Mouse (Mus musculus) gastrocnemius, adult 8-10 months (tissue): ENCODE measurements around the gene Ppp1r14c. TPM values are rescaled to one million over a fixed set of nuclear protein-coding genes. Genes with fewer than 3 reads are reported as not detected.

ENCODE experiments used
- DNase-seq, 2 experiments: peaks; one replicate each; pipeline ENCODE4 v3.0.0; 2022; ENCODE audit warnings: low spot score in 2 of 2
- total RNA-seq, 4 experiments: library from RNA; stranded (reverse); gene quantifications; 2 replicates each; pipeline ENCODE4 v1.2.4; 2022

Gene Ppp1r14c
- total RNA-seq: 10 to 100 TPM; 66.7 to 86.3 (median 77.8) TPM

DNA sequence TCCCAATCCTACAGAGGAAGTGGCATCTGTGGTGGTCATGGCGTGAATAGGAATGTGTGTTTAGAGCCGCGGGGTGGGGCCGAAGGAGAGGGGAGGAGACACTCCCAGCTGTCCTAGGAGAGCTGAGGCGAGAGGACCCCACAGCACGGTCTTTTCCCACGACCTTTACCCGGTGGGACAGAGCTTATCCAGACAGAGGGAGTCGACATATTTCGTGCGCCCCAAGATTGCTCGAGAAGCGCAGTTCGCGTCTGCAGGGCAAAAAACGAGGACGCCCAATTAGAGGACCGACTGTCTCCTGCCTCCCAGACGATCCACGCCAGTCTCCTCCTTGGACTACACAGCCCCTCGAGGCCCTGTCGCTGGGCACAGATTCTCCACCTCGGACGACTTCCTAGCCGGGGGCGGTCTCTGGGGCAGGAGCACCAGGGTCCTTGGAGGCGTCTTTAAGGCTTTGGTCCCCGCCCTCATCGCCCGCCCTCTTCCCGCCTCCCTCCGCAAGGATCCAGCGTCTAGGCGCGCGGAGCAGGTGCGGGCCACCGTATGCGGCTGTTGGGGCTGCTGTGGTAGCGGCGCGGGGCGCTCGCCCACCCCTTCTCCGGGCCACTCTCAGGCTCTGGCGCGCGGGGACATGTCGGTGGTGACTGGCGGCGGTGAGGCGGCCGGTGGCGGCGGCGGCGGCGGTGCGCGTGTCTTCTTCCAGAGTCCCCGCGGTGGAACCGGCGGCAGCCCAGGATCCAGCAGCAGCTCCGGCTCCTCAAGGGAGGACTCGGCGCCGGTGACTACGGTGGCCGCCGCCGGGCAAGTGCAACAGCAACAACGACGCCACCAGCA is at the start of gene Ppp1r14c:
Gene Ppp1r14c (plus strand): TSS at position 22 of the 834 bp plus-strand sequence.
- DNase-seq: peak; percentile 5 to 33

- DNase-seq: no peak
These were observed 44.5 kb upstream of the Ppp1r14c start for GRCm38 (mm10) chr10:3321406-3321805.

DNA sequence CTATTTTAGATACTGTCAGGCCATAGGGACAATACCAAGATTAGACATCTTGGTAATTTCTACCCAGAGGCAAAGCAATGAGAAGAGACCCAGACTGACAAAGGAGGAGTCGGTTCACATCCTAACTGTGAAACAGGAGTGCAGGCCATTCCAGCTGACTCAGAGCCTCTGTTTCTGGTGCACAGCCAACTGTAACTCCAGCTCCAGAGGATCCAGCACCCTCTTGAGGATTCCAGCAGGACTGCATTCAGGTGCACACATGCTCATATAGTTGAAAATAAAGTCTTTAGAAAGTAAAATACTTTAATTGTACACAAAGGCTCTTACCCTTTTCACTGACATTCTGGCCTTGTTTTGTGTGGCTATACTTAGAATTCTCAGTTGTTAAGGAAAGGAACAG is 40.4 kb upstream of the Ppp1r14c start:
- peak in 1 of 2 experiments; percentile 5 for DNase-seq

- peak; percentile 36 to 50 for DNase-seq
These were observed 33.0 kb upstream of the Ppp1r14c start for GRCm38 (mm10) chr10:3332880-3333279.

DNA sequence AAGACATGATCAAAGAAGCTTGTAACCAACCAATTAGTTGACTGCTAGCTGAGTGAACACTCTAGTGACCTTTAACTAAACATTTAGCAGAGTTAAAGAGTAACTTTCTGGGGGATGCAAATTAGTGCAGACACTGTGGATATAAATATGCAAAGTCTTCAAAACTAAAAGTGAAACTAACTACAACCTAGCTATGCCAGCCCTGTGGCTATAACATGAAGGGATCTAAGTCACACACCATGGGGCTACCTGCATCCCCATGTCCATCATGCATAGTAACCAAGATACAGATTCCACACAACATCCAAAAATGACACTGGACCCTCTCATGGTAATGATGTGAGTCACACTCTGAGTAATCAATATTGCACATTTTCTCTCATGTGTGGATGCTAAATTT is 31.3 kb upstream of the Ppp1r14c start:
- no peak for DNase-seq

GRCm38 (mm10) chr10:3336729-3337329 is 29.0 kb upstream of the Ppp1r14c start:
- peak; percentile 35 to 36 for DNase-seq

DNA sequence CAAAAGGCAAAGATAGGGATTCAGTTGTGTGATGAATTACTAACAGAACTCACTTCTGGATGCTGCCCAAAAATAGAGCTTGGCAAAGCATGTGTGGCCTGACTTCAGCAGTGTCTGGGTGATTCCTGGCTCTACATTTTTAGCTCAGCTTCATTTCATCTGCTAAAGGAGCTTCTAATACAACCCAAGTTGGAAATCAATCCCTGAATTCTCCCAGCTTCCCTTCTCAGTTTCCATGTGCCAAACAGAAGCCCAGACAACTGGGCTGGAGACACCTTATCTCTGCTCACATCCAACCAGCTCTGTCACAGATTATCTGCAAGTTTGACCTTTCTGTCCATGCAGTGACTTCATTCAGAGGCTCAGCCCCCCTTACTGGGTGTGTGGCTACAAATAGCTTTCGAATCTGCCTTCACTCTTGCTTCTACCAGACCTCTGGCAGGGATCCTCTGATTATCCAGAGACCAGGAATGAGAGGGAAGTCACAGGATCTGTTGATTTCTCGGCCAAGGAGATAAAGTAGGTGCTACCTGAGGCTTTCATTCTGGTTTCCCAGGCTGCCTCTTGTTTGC is 28.4 kb upstream of the Ppp1r14c start:
- peak; percentile 15 to 34 for DNase-seq

DNA sequence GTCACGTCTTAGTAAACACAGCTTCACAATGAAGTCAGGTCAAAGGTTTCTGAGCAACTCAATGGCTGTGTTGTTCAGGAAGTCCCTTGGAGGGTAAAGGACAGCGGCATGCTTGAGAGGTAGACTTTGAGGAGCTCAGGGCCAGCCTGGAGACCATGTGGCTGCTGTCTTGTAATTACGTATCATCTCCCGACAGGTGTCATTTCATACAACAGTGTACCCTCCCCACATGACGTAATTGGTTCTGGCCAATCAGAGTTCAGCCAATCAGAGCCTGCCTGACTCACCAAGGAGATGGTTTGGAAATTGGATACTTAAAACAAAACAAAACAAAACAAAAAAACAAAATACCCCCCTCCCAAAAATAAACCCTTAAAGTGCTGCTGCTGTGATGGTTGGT is 20.2 kb upstream of the Ppp1r14c start:
- DNase-seq: no peak

DNA sequence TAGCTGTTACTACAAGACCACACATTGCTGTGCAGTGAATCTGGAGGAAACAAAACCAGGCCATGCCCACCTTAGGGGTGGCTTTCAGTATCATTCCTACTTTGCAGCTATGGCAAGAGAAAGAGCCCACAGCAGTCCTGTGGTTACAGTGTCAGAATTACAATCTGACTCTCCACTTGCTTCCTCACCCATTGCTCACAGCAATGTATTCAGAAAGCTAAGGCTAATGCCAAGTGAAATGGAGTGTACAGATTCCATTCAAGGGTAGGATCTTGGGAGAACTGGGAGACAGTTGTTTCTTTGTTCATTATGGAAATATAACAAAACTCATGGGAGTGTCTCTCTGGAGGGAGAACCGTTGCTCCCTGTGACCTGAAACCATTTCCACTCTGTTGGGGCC is 6.3 kb upstream of the Ppp1r14c start:
- DNase-seq: no peak

DNA sequence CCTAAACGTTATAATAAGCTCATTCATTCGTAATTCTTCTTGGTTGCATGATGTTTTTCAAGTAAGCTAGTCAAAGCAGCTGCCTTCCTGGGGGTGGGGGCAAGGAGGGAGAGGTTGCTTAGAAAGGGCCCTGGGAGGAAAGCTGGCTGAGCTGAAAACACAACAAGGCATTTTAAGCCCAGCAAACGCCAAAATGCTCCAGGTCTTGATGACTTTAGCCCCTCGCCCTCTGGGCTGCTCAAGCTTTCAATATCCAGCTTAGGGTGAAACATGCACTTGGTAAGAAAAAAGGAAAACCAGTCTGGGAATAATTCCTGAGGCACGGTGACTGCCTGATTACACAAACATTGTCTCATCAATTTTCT is 204 bp upstream of the Ppp1r14c start:
- no peak for DNase-seq

DNA sequence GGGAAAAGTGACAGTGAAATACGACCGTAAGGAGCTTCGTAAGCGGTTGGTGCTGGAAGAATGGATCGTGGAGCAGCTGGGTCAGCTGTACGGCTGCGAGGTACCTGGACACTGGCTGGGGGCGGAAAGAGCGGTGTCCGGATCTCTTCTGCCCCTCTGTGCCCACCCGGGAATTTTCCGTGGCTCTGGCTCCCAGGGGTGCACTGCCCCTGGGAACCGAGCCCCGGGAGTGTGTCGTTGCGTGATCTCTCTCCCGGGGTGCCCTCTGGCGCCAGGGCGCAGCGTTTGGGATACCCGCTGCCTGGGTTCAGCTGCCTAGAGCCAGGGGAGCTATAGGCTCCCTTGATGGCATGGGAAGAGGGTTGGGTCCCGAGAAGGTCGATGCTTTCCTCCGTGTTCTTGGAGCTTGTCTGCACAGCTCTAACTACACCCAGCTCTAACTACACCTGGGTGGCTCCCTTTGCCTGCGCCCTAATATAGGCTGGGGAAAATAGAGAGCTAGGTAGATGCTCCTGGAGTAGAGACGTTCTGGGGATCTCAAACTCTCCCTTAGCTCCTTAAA is 1.1 kb downstream of the Ppp1r14c start:
- peak; percentile 21 to 30 for DNase-seq

GRCm38 (mm10) chr10:3367440-3367839 is 1.6 kb downstream of the Ppp1r14c start:
- no peak for DNase-seq

DNA sequence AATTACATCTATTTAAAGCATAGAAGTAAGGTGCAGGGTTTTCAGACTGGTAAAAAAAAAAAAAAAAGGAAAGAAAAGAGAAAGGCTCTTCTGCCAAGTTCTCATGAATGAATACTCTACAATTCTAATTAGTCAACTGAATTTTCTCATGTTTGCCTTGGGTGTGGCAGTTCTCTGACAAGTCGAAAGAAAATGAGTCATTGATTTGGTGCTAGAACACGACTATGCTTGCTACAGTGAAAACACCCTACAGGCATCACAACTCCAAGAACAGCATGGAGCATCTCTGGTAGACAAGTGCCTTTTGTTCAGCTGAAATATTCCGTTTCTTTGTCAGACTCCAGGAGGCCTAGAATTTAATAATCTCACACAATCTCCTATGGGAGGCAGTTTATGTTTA is 17.3 kb downstream of the Ppp1r14c start:
- no peak for DNase-seq

DNA sequence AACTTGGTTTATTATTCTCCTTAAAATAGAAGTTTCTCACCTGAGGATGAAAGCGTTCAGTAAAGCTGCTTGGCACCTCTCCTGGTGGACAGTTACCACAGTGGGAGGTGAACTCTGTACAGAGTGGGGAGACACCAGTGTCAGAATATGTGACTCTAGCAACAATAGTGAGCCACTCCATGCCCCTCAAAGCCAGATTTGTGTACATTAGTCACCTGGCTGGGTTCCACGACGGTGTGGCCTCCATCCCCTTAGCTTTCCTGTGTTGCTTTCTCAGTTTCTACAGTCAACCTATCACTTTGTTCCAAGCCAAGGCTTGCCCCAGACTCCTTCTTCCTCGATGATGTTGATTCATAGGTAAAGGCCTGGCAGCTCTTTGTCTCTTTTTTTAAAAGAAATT is 26.4 kb downstream of the Ppp1r14c start:
- DNase-seq: no peak

DNA sequence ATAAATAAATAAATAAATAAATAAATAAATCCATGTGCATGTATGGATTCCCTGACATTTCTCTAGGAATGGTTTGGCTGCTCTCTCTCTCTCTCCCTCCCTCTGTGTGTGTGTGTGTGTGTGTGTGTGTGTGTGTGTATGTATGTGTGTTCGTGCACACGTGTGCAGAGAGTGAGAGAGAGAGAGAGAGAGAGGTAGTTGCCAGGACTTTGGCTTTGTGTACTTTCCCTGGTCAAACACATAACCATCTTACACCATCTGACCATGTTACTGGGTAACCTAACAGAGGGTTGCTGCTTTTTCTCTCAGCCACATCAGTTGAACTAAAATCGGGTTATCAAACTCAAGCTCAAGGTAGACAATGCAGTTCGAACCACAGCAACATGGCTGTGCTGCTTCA is 27.7 kb downstream of the Ppp1r14c start:
- DNase-seq: no peak

DNA sequence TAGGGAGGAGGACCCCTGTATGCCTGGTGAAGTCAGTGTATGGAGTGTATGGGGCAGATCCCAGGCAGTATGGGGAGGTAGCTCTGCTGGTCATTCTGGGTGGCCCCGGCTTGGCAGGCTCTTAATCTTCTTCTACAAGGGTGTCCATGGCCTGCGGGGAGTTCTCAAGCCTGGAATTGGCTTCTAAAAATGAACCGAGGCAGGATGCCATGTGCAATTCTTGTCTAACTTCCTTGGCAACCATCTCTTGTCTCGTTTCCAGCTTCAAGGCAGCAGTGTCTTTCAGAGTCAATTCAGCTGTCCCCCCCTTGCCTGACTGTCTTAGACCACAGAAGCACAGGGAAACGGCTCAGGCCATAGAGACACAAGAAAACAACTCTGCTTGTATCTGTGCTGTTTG is 28.3 kb downstream of the Ppp1r14c start:
- peak; percentile 50 to 76 for DNase-seq

DNA sequence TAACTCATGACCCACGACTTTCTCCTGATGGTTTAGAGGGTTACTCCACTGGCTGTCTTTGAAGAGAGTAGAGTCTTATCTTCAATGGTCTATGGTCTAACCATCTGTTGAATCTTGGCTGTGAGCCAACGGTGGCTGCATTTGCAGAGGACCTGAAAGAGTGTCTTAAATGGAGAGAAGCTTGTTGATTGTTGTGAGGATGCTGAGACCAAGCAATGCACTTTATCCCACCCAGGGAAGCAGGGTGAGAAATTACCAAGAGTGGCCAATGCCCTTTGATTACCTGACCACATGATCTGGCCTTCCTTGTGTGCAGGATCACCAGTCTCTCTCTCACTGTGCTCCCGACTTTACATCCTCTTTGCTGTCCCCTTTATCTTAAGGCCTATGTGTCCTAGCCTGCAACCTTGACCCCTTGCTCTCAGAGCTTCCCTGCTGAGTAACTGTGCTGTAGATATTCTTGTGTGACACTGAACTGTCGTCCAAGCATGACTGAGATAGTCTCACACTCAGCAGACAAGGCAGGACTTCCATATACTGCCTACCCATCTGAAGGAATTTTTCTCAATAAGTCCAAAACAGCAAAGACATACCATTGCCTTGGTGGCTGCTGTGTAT is 28.9 kb downstream of the Ppp1r14c start:
- no peak for DNase-seq

- no peak for DNase-seq
These were observed 29.6 kb downstream of the Ppp1r14c start for GRCm38 (mm10) chr10:3395341-3395931.

DNA sequence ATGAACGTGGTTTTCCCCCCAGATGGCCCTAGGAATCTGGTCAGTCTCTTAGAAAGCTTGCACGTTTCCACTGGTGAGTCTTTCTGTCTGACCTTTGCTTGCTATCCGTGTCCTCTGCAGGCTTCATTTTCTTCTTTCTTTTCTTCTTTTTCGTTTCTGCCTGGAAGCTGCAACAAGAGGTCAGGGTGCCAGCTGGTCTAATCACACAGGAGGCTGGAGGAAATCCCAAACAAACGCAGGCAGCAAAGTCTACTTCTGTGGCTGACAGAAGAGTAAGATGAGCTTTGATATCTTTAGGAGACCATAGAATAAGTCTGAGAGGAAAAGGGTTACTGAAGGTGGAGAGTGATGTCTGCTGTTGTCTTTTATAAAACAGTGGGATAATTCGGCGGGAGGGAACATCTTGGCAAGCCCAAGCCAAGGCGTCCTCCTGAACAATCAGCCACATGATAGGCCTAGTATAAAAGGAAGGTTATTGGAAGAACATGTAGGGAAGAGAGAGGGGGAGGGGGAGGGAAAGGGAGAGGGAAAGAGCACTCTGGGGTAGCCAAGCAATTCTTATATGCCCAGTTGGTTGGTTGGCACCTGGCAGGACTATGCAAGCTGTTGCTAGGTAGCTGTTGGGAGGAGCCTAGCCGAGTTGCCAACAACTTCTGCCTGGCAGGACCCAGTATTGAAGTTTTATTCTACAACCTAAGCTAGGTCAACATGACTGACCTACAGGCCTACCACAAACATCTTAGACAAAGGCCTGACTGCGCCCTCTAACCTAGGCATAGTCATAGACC is 30.3 kb downstream of the Ppp1r14c start:
- no peak for DNase-seq

DNA sequence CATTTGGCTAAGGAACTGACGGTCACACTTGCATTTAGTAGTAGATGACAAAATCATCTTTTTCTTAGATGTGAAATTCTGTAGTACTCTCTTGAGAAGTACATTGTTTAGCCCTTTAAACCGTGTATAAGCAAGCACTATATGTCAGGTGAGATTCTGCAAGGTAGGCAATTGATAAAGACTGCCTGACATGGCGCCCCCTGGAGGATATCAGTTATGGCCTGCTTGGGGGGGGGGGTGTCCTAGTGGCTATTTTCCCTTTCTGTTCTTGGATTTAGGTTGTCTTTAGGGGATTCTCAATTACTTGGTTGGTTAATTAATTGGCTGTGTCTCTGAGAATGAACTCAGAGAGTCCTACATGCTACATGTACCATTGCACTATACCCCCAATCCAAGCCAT is 31.5 kb downstream of the Ppp1r14c start:
- no peak for DNase-seq

- no peak for DNase-seq
These were observed 32.2 kb downstream of the Ppp1r14c start for GRCm38 (mm10) chr10:3398051-3398450.
